Mouse (Mus musculus) heart, postnatal 10 days (tissue): ENCODE data around the gene Emsy. TPM values are rescaled to one million over a fixed set of nuclear protein-coding genes. Genes with fewer than 3 reads are reported as not detected.

Source experiments
- DNase-seq, 2 experiments: peaks; one replicate each; pipeline ENCODE4 v3.0.0; 2021
- intact Hi-C: fragments of 180-260 bp; cut with DNase I; formaldehyde crosslinking; loops from one replicate; pipeline ENCODE4 v1.15.1; 2025
- total RNA-seq, 2 experiments: library from RNA; stranded (reverse); gene quantifications; 2 replicates each; pipeline ENCODE4 v1.2.3; 2021

Gene Emsy
- 10 to 100 TPM; 28.4 to 36.3 TPM for total RNA-seq

- intact Hi-C loops, result loop anchor here (2.0 kb wide), 1 partner anchor 46 kb away; the partner anchor contains the start of gene Thap12
- peak; percentile 97 for DNase-seq
These were observed at the start of gene Emsy for GRCm38 (mm10) chr7:98656531-98657221. Gene Emsy (minus strand): TSS chr7:98656783.

DNA sequence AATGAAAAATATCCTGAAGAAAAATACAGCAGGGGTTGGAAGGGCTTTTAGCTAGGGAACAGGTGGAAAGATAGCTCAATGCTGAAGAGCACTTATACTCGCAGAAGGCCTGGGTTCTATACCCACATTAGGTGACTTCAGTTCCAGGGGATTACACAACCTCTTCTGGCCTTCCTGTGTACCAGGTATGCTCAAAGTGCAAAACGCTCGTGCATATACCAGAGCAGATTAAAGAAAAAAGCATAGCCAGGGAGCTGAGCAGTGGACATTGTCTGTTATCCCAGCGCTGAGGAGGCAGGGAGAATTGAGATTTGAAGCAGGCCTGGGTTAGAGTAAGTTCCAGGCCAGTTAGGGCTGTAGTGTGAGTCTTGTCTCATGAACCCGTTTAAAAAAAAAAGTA, 47.7 kb upstream of the Emsy start:
- intact Hi-C loops, result no loop called here
- no peak for DNase-seq

GRCm38 (mm10) chr7:98703365-98703881, 46.8 kb upstream of the Emsy start:
- DNase-seq, result peak; percentile 41 to 52
- intact Hi-C loops, result loop anchor here (2.0 kb wide), 1 partner anchor 47 kb away; the partner anchor contains the start of gene Emsy

- intact Hi-C loops, result loop anchor here (2.0 kb wide), 1 partner anchor 46 kb away; the partner anchor contains the start of gene Emsy
- peak; percentile 100 for DNase-seq
These were observed 46.0 kb upstream of the Emsy start, which contains the start of gene Thap12 for GRCm38 (mm10) chr7:98702283-98703240. Gene Thap12 (plus strand): TSS chr7:98703103.

- no peak for DNase-seq
- intact Hi-C loops, result loop anchor here (2.0 kb wide), 1 partner anchor 45 kb away; the partner anchor contains the start of gene Emsy
These were observed 45.2 kb upstream of the Emsy start for GRCm38 (mm10) chr7:98701771-98702170.

DNA sequence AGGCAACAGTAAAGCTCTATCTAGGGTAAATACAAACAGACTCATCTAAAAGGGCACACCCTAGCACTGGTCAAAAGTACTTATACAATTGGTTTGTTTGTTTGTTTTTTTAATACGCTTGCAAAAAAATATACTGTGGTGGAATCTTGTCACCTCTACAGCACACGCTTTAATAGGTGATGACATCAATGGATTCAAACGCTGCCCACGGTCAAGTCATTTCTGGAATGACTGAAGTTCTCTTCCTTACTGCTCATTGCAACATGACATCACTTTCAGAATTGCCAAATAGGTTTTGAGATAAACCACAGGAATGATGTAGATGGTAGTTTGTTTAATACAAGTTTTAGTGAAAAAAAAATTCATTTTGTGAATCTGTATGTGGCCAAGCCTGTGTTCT, 42.0 kb upstream of the Emsy start:
- intact Hi-C loops, result loop anchor here (5.0 kb wide), 1 partner anchor 216 kb away; no protein-coding TSS in a partner anchor
- DNase-seq, result no peak

DNA sequence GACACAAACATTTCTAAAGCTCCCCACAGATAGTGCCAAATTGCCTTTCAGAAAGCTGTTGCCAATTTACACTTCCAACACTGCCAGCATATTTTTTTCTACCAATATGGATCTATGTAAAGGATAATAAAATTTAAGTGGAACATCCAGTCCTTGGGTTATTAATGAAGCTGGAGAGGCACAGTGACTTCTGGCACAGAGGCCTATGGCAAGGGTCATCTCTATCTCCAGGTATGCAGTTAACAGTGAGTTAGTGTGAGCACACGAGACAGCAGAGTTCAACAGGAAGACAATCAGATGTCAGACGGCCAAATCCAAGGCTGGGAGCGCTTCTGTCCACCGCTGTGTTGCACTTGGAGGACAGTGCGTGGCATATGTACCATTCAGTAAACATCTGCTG, 41.5 kb upstream of the Emsy start:
- intact Hi-C loops, result loop anchor here (5.0 kb wide), 1 partner anchor 216 kb away; no protein-coding TSS in a partner anchor

GRCm38 (mm10) chr7:98697496-98697895, 40.9 kb upstream of the Emsy start:
- intact Hi-C loops, result loop anchor here (5.0 kb wide), 1 partner anchor 215 kb away; no protein-coding TSS in a partner anchor

More for the DNA sequence above, 41.5 kb upstream of the Emsy start:
- DNase-seq, result no peak

GRCm38 (mm10) chr7:98694046-98694445, 37.5 kb upstream of the Emsy start:
- DNase-seq, result peak in 1 of 2 experiments; percentile 31
- intact Hi-C loops, result loop anchor here (1.0 kb wide), 1 partner anchor 8 kb away; no protein-coding TSS in a partner anchor

More at GRCm38 (mm10) chr7:98697496-98697895, 40.9 kb upstream of the Emsy start:
- peak in 1 of 2 experiments; percentile 26 for DNase-seq

- peak in 1 of 2 experiments; percentile 38 for DNase-seq
- intact Hi-C loops, result no loop called here
These were observed 36.4 kb upstream of the Emsy start for GRCm38 (mm10) chr7:98692761-98693546.

GRCm38 (mm10) chr7:98690831-98691230, 34.2 kb upstream of the Emsy start:
- intact Hi-C loops, result no loop called here
- no peak for DNase-seq

DNA sequence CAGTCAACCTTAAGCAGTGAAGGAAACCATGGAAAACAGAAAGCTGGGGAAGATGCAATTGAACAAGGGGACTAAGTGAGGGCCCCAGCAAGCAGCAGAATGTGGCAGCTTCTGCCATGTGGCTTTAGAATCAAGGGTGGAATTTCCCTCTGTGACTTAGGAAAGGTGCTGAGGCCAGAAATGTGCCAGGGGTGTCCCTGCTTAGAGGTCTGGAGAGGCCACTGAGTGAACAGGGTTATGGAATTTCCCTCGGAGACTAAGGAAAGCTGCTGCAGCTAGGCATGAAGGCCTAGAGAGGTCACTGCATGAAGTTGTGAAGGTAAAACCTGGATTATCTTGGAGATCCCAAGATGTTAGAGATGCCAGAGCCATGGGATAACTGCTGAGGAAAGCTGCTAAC, 33.5 kb upstream of the Emsy start:
- intact Hi-C loops, result no loop called here
- DNase-seq, result no peak

DNA sequence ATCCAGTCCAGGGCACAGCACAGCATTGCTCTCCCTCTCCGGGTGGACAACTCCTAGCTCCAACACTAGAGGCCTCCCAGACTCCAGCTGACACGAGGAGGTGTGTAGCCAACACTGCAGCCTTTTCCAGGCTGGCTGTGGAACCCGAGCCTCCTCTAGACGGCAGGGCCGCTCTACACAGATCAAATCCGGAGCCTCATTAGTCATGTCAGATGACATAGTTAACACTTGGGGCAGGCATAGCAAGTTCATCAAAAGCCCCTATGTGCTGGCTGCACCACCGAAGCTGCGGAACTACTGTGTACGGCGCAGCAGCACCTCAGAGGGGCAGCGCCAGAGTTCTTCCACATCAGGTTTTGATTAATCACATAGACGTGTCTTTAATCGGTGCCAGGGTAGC, 29.3 kb upstream of the Emsy start:
- DNase-seq, result peak in 1 of 2 experiments; percentile 60
- intact Hi-C loops, result loop anchor here (1.0 kb wide), 1 partner anchor 8 kb away; no protein-coding TSS in a partner anchor

GRCm38 (mm10) chr7:98682821-98683220, 26.2 kb upstream of the Emsy start:
- no peak for DNase-seq
- intact Hi-C loops, result no loop called here

- intact Hi-C loops, result no loop called here
- no peak for DNase-seq
These were observed 24.1 kb upstream of the Emsy start for GRCm38 (mm10) chr7:98680691-98681090.

GRCm38 (mm10) chr7:98678441-98678840, 21.9 kb upstream of the Emsy start:
- peak; percentile 66 to 68 for DNase-seq
- intact Hi-C loops, result no loop called here

GRCm38 (mm10) chr7:98677511-98677910, 20.9 kb upstream of the Emsy start:
- intact Hi-C loops, result no loop called here
- no peak for DNase-seq

GRCm38 (mm10) chr7:98674344-98674743, 17.8 kb upstream of the Emsy start:
- intact Hi-C loops, result no loop called here
- no peak for DNase-seq

GRCm38 (mm10) chr7:98672241-98672955, 15.8 kb upstream of the Emsy start:
- intact Hi-C loops, result no loop called here
- peak; percentile 79 to 80 for DNase-seq
